In the genomic region with DNA sequence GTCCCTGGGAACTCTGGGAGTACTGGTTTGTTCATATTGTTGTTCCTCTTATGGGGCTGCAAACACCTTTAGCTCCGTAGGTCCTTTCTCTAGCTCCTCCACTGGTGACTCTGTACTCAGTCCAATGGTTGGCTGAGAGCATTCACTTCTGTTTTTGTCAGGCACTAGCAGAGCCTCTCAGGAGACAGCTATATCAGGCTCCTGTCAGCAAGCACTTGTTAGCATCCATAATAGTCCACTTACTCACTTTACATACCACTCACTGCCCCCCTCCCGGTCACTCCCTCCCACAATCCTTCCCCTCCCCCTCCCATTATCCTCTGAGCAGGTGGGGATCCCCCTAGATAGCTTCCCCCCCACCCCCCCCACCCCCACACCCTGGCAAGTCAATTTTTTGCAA, we compare ENCODE assay signal across 22 mouse cellular contexts. TPM values are rescaled to one million over a fixed set of nuclear protein-coding genes. Genes with fewer than 3 reads are reported as not detected.
DNase-seq lines count a peak whose midpoint lies in the region; ATAC-seq and TF ChIP-seq lines count a peak whose summit lies in the region.
"Had no signal": no experiment of that assay in that cellular context is flagged by ENCODE, and none has a peak within 500 bp of the region (broad histone marks: within the 10 kb centered on the region; RNA-seq: fewer than 3 reads in every experiment).

No protein-coding gene starts in this region.

- no peak for ATAC-seq in heart, embryonic 12.5 days (ENCODE audit: insufficient number of reproducible peaks, low FRiP score)
- peak; percentile 58 for ATAC-seq in heart, postnatal 0 days (ENCODE audit: insufficient read depth, low read depth)
- peak; percentile 58; the same call in 1 of the 2 replicates for ATAC-seq in lung, embryonic 14.5 days (ENCODE audit: insufficient read depth)
- ATAC-seq: CD4-positive, CD25-positive, alpha-beta regulatory T cell, adult 4 months; forebrain, embryonic 13.5 days; forebrain, postnatal 0 days; hindbrain, postnatal 0 days had no signal

- no peak overlapping the region for H3K4me3 ChIP-seq in heart, adult 2 months
- H3K4me3 ChIP-seq in heart, embryonic 12.5 days, result no peak overlapping the region
- H3K4me3 ChIP-seq in heart, postnatal 0 days (ENCODE audit: low read depth, low read length), result no peak overlapping the region
- H3K4me3 ChIP-seq in heart, embryonic 10.5 days, result no peak overlapping the region
- no peak overlapping the region for H3K4me3 ChIP-seq in lung, embryonic 14.5 days (ENCODE audit: low read depth, low read length)
- H3K4me3 ChIP-seq: embryonic facial prominence, embryonic 10.5 days; forebrain, embryonic 13.5 days; heart, embryonic 15.5 days; hindbrain, embryonic 12.5 days had no signal

- no peak for TF ChIP-seq EP300 in heart, adult 2 months (IDR thresholded peaks at IDR 0.05; ENCODE audit: insufficient read depth, low read depth, low read length)
- no peak for TF ChIP-seq EP300 in heart, postnatal 0 days (IDR thresholded peaks at IDR 0.05; ENCODE audit: low read depth)

- TF ChIP-seq POLR2A in heart, adult 2 months (IDR thresholded peaks at IDR 0.05; ENCODE audit: insufficient read depth, low read depth, low read length), result no peak

- no peaks in the 10 kb centered on the region for H3K27me3 ChIP-seq in heart, adult 2 months (ENCODE audit: control insufficient read depth, insufficient read depth, low read length)
- no peaks in the 10 kb centered on the region for H3K27me3 ChIP-seq in heart, embryonic 12.5 days (replicated peaks)
- no peaks in the 10 kb centered on the region for H3K27me3 ChIP-seq in heart, postnatal 0 days (ENCODE audit: control insufficient read depth, insufficient read depth, low read length)
- 0 out of 2 replicates have a peak, but pooled peaks cover 4% of the 10 kb centered on the region for H3K27me3 ChIP-seq in heart, embryonic 10.5 days (ENCODE audit: insufficient read depth, poor library complexity, severe bottlenecking)
- no peaks in the 10 kb centered on the region for H3K27me3 ChIP-seq in lung, embryonic 14.5 days (ENCODE audit: insufficient read depth, low read length)
- H3K27me3 ChIP-seq: forebrain, embryonic 13.5 days; heart, embryonic 15.5 days; hindbrain, embryonic 12.5 days had no signal

- intact Hi-C loops in heart, adult 2 months (cut with DNase I), result no loop called here

- DNase-seq in heart, adult 2 months, result peak in 1 of 2 experiments; percentile 16
- no peak for DNase-seq in heart, postnatal 0 days (ENCODE audit: low spot score)
- DNase-seq in heart, embryonic 10.5 days (ENCODE audit: low spot score), result no peak
- peak; percentile 9 for DNase-seq in kidney, adult 18-20 months
- DNase-seq in kidney, adult 11 months, result no peak
- DNase-seq in lung, embryonic 14.5 days, result no peak
- DNase-seq in lung, postnatal 25 days (ENCODE audit: low spot score), result no peak
- DNase-seq: adrenal gland, adult 8-10 months; adrenal gland, postnatal 36 days; B cell, adult 2 months; cerebellum, adult 2 months; cerebellum, postnatal 10 days; forebrain, postnatal 0 days; gastrocnemius, postnatal 14 days had no signal

- no peaks in the 10 kb centered on the region for H3K79me2 ChIP-seq in heart, adult 2 months (replicated peaks; ENCODE audit: control insufficient read depth, insufficient read depth, low read length)

- H3K9ac ChIP-seq in heart, adult 2 months (ENCODE audit: low read depth, low read length), result no peak overlapping the region
- H3K9ac ChIP-seq in heart, embryonic 12.5 days, result no peak overlapping the region
- H3K9ac ChIP-seq in heart, postnatal 0 days (replicated peaks; ENCODE audit: low read depth, low read length), result no peak overlapping the region
- no peak overlapping the region for H3K9ac ChIP-seq in lung, embryonic 14.5 days
- H3K9ac ChIP-seq: forebrain, embryonic 13.5 days; forebrain, postnatal 0 days; heart, embryonic 15.5 days; hindbrain, embryonic 12.5 days had no signal

- no peaks in the 10 kb centered on the region for H3K9me3 ChIP-seq in heart, embryonic 12.5 days (replicated peaks)
- H3K9me3 ChIP-seq in heart, postnatal 0 days (replicated peaks; ENCODE audit: control insufficient read depth, low read length), result no peaks in the 10 kb centered on the region
- no peaks in the 10 kb centered on the region for H3K9me3 ChIP-seq in heart, embryonic 10.5 days
- no peaks in the 10 kb centered on the region for H3K9me3 ChIP-seq in lung, embryonic 14.5 days (ENCODE audit: low read depth, low read length)
- H3K9me3 ChIP-seq: embryonic facial prominence, embryonic 10.5 days; forebrain, embryonic 13.5 days; G1E; heart, embryonic 15.5 days; hindbrain, embryonic 12.5 days had no signal

- no peaks in the 10 kb centered on the region; the same call in 1 of the 2 replicates for H3K4me1 ChIP-seq in heart, adult 2 months (ENCODE audit: control insufficient read depth, insufficient read depth, low read length)
- 0 out of 2 replicates have a peak, but pooled peaks cover 3% of the 10 kb centered on the region for H3K4me1 ChIP-seq in heart, embryonic 12.5 days (replicated peaks)
- H3K4me1 ChIP-seq in heart, postnatal 0 days (ENCODE audit: control insufficient read depth, insufficient read depth), result no peaks in the 10 kb centered on the region
- no peaks in the 10 kb centered on the region for H3K4me1 ChIP-seq in heart, embryonic 10.5 days
- no peaks in the 10 kb centered on the region for H3K4me1 ChIP-seq in lung, embryonic 14.5 days (ENCODE audit: insufficient read depth)
- H3K4me1 ChIP-seq: embryonic facial prominence, embryonic 10.5 days; forebrain, embryonic 13.5 days; hindbrain, embryonic 12.5 days had no signal

- no peaks in the 10 kb centered on the region for H3K36me3 ChIP-seq in heart, adult 2 months (ENCODE audit: control insufficient read depth, insufficient read depth, low read length)
- no peaks in the 10 kb centered on the region for H3K36me3 ChIP-seq in heart, embryonic 12.5 days
- H3K36me3 ChIP-seq in heart, postnatal 0 days (replicated peaks; ENCODE audit: control insufficient read depth, insufficient read depth, low read length), result no peaks in the 10 kb centered on the region
- no peaks in the 10 kb centered on the region for H3K36me3 ChIP-seq in heart, embryonic 10.5 days
- H3K36me3 ChIP-seq in lung, embryonic 14.5 days (ENCODE audit: insufficient read depth), result no peaks in the 10 kb centered on the region
- H3K36me3 ChIP-seq: embryonic facial prominence, embryonic 10.5 days; G1E; heart, embryonic 15.5 days; hindbrain, embryonic 12.5 days had no signal

- H3K27ac ChIP-seq in heart, adult 2 months, result no peak overlapping the region
- no peak overlapping the region for H3K27ac ChIP-seq in heart, embryonic 12.5 days (ENCODE audit: poor library complexity, severe bottlenecking)
- no peak overlapping the region for H3K27ac ChIP-seq in heart, postnatal 0 days (ENCODE audit: low read depth)
- H3K27ac ChIP-seq in heart, embryonic 10.5 days, result no peak overlapping the region
- H3K27ac ChIP-seq in lung, embryonic 14.5 days (ENCODE audit: low read depth), result peak overlapping the region; percentile 65; the same call in 1 of the 2 replicates
- H3K27ac ChIP-seq: embryonic facial prominence, embryonic 10.5 days; forebrain, embryonic 13.5 days; heart, embryonic 15.5 days; hindbrain, embryonic 12.5 days; hindbrain, postnatal 0 days had no signal

- 0 out of 2 replicates have a peak, but pooled peaks have one; percentile 8 for TF ChIP-seq CTCF in heart, adult 2 months (IDR thresholded peaks at IDR 0.05)
- TF ChIP-seq CTCF in heart, postnatal 0 days (IDR thresholded peaks at IDR 0.05; ENCODE audit: low read depth), result no peak
- no peak for TF ChIP-seq CTCF in lung, embryonic 14.5 days (IDR thresholded peaks at IDR 0.05; ENCODE audit: low read depth)

- H3K4me2 ChIP-seq in heart, embryonic 12.5 days, result no peak overlapping the region; the same call in 1 of the 2 replicates
- H3K4me2 ChIP-seq in heart, postnatal 0 days (ENCODE audit: low read depth, low read length), result no peak overlapping the region
- no peak overlapping the region for H3K4me2 ChIP-seq in lung, embryonic 14.5 days
- H3K4me2 ChIP-seq: forebrain, embryonic 13.5 days; heart, embryonic 15.5 days; hindbrain, embryonic 12.5 days had no signal

- WGBS in heart, adult 2 months, result 37% methylated on average over 2 of the region's 2 CpGs
- 31% methylated on average over 2 of the region's 2 CpGs for WGBS in heart, embryonic 12.5 days
- WGBS in heart, postnatal 0 days, result 27% methylated on average over 2 of the region's 2 CpGs
- WGBS in heart, embryonic 10.5 days, result 26% methylated on average over 2 of the region's 2 CpGs
- 50% methylated on average over 2 of the region's 2 CpGs for WGBS in lung, embryonic 14.5 days

RNA-seq across cellular contexts. Expression of gene Shcbp1, which starts 57.3 kb away (rescaled TPM):
- total RNA-seq in heart, adult 2 months (2021), result under 1 TPM; 0.44 to 0.64 TPM
- 0.18 and 0.47 TPM in 2 replicates for polyA plus RNA-seq in heart, adult 2 months (2012; rRNA removed)
- 51.7 and 52.5 TPM in 2 replicates for polyA plus RNA-seq in heart, embryonic 12.5 days (2016; fragmentation: Nextera tagmentation; extraction: Ambion mirVana)
- 5.1 and 7.1 TPM in 2 replicates for total RNA-seq in heart, postnatal 0 days (2014; rRNA removed; ENCODE audit: low replicate concordance)
- polyA plus RNA-seq in heart, postnatal 0 days (2015; fragmentation: Nextera tagmentation; extraction: Ambion mirVana), result 14.1 and 14.7 TPM in 2 replicates
- polyA plus RNA-seq in heart, embryonic 10.5 days (2016; fragmentation: Nextera tagmentation; extraction: Ambion mirVana), result 57.3 and 71.3 TPM in 2 replicates
- polyA plus RNA-seq in lung, embryonic 14.5 days (2014; fragmentation: Nextera tagmentation; extraction: Ambion mirVana), result 109 and 112 TPM in 2 replicates

Comparison
In these comparisons a context has a peak if more than half of its experiments do, and no peak if none do; other contexts are left out.
1. RNA of gene Shcbp1, which starts 57.3 kb away (polyA plus RNA-seq): 109 to 112 TPM in lung, embryonic 14.5 days, 57.3 to 71.3 TPM in heart, embryonic 10.5 days, 51.7 to 52.5 TPM in heart, embryonic 12.5 days and 14.1 to 14.7 TPM in heart, postnatal 0 days; 0.18 to 0.47 TPM in heart, adult 2 months; every median in the first group is over 10 times any median in the second.